Mouse (Mus musculus) frontal cortex, adult (tissue): ENCODE data around the gene Kcnma1.
A peak's percentile ranks its signal among the peaks of the same experiment; 100 is the strongest.

ENCODE experiments used
- ATAC-seq: cut with Nextera tagmentation; 2 replicates; pipeline ENCODE4 v1.9.2; 2017; ENCODE audit warnings: mild to moderate bottlenecking, moderate library complexity, mixed read lengths; ENCODE audit not compliant: low TSS enrichment

Kcnma1 gene

DNA sequence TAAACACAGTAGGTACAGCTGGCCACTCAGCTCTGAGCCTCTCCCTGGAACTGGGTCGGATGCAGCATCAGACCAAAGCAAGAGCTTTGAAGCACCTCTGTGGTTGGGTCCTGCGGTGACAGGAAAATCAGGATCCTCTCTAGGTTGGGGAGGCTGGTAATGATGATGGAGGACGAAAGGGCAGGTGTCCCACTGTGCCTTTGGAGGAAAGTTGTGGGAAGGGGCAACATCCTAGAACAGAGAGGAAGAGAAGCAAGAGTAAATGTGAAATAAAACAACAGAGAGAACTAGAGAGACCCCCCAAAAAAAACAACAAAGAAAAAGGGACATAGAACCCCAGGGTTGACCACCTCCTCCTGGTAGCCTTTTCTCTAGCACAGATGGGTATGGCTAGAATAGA is at the start of gene Kcnma1:
Gene Kcnma1, minus strand, starts transcription at position 101 of the 400 bp plus-strand sequence.
- ATAC-seq = no peak

DNA sequence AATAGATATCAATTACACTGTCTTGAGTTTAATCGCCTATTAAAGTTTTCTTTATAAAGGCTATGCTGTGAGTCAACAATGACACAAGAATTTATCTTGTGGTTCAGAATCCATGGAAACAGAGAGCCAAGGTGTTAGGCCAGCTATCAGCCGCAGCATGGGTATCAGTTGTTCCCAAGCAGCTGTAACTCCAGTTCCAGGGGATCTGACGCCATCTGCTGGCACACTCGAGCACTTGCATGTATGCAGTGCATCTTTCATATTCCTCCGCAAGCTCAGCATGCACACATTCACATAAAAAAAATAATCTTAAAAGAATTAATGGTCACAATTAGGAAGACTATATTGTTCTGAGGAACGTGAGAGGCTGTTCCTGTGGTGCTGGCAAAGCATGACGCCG is 45.5 kb upstream of the Kcnma1 start:
- peak; percentile 92 for ATAC-seq

DNA sequence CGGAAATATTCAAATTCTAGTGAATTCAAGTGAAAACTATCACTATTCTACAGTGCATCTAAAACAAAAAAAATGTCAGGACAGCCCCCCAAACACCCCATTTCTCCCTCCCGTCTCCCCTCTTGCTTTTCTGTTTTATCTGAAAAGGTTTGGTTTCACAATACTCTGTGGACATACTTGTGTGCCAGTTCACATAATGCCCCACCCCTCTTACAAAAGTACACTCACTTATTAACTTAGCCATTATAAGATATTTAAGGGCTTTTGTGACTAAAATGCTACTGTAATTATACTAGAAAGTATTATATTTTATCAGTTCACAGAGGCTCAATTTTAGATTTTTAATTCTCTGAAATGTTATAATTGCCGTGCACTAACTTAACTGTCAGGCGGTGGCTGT is 45.0 kb upstream of the Kcnma1 start:
- ATAC-seq = no peak

DNA sequence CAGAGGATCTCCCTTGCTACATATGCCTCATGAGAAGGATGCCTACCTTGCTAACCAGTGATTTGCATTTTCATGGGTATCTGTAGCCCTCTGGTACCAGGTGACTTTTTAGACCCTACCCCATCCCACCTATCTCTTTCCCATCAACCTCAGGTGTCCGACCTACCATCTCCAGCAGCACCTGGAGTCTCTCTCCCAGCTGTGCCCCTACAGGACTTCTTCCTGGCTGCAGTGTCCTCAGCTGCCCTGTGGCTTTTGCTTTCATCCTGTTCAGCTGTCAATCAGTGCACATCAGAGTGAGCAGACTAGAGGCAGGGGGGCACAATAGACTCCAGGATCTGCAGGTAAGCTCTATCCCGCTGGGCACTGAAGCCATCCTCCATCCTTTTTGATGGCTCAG is 37.5 kb upstream of the Kcnma1 start:
- no peak for ATAC-seq

DNA sequence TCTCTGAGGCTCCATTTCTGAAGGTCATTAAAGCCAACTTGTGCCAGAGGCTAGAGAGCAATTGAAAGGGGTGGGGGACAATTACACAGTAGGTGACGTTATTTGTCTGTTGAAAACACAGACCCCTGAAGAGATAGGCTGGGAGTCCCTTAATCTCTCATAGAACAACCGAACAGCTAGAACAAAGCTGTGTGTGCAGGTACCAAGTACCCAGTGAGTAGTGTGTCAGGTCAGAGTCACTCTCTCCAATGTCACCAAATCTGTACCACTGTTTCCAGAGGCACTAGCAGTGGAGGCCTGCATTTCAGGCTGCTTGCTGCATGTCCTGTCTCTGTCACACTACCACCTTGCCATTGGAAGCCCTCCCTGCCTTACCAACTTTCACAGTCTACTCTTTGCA is 22.3 kb upstream of the Kcnma1 start:
- no peak for ATAC-seq

DNA sequence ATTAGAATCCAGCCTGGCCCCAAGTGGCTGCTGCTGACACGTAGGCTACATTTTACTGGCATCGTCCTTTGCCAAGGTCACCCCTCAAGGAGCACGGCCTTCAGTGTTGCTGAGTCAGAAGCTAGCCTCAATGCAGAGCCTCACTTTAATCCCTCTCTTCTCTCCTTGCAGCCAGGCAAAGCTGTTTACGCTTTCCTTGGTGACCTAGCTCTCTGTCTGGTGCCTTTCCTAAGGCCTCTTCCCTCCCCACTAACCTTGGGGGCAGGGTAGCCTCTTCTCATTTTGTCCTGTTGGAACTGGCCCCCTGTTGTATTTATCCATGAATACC is 21.9 kb upstream of the Kcnma1 start:
- no peak for ATAC-seq

DNA sequence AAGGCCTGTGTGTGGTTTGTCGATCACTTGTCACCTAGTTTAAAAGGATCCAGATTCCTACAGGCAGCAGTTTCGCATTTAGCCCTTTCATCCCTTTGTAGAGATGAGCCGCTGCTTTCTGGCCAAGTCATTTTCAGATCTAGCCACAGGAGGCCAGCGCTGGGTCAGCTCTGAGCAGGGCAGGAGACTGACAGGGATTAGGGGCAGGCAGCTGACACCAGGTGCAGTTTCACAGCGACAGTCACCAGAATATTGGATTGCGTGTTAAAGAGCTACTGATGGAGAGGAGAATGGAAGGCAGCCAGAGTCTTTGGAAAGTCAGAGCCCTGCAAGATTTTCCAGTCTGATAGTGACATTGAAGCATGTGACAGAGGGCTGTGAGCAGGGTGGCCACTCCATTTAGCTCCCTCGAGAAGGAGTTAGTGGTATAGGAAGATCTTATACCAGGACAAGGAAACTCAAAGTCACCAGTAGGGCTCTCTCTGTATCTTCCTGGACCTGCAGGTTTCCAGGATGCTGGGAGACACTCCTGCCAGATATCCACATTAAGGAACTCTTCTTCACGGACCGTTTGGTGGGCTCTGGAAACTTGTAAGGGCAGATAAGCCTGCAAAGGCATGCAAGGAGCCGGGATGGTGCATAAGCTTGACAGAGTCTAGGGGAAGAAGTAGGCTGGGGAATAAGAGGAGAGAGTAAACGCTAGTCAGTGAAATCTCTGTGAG is 21.4 kb upstream of the Kcnma1 start:
- ATAC-seq = no peak

DNA sequence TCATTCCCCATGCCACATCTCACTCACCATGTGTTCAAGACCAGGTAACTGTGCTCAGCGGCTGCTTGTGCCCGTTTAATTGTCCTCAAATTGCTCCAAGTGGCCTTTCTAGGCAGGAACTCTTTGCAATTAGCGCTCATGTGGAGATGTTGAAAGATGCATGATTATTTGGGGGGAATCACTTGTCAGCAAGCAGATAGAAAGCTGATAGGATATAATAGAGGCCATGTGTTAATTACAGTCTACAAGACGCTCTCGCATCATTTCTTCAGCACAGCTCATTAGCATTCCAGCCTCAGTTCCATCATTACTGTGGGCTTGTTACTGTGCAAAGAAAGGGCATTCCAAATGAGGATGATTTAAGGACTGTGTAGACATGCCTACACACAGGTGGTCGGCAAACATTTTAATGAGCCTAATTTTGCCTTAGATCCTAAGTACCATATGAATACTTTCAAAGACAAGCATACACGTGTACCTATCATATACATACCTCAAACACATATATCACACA is 18.6 kb upstream of the Kcnma1 start:
- no peak for ATAC-seq

DNA sequence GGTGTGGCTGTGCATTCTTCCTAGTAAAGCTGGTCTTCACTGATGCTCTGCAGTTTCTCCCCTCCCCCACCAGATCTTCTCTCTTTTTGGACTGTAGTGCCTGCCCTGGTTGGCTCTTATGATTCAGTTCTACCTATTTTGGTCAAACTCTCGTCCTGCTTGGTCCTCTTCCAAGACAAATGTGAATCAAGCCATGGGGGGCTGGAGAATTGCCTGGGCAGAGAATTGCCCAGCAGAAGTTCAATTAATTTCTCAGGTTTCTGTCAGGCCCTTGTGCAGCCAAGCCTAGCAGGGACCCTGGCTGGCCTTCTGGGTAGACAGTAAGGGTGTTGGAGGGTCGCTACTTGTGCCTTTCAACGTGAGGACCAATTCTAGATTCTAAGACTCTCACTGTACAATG is 17.9 kb upstream of the Kcnma1 start:
- peak; percentile 2; the same call in 1 of the 2 replicates for ATAC-seq

DNA sequence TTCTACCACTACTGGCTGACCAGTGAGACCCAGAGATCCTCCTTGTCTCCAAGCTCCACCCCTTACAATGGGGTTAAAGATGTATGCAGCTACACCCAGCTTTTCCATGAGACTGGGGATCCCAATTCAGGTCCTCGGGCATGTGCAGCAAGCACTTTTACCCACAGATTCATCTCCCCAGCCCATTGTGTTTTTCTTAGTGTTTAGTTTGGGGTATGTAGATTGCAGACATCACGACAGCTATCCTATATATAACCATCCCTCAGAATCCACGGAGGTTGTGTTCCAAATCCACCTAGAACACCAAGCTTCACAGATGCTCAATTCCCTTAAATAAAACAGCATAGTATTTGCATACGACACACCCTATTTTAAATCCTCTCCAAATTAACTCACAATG is 6.4 kb upstream of the Kcnma1 start:
- peak; percentile 88 for ATAC-seq

DNA sequence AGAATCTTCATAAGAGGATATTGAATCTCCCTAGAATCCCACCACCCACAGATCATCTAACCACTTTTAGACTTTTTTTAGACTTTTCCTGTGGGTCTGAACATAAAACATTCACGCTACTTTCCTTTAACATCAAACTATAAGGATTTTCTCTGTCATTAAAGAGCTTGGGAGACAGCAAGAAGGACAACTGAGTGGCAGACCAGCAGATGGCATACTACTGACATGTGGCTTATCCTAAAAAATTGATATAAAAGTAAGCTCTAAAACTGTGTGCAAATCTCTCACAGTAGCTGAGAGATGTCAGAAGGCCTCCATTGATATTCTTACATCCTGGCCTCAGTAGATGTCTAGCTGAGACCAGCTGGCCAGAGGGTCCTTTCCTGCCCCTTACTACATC is 4.3 kb downstream of the Kcnma1 start:
- ATAC-seq = no peak

DNA sequence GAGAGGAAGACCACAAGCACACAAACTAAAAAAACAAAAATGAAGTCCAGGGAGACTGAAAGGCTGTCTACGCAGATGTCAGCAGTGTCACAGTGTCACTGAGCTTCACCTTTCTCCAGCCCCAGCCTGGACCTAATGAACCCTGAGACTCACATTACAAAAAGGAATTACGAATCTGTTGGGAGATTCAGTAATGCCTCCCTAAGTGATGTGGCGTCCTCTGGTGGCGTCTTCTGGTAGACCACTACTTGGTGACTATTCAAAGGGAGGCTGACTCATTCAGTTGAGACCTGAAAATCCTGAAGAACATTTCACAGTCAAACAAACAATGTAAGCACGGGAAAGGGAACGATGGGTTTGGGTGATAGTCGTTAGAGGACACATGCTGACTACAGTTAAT is 6.0 kb downstream of the Kcnma1 start:
- ATAC-seq = peak; percentile 32; the same call in 1 of the 2 replicates

DNA sequence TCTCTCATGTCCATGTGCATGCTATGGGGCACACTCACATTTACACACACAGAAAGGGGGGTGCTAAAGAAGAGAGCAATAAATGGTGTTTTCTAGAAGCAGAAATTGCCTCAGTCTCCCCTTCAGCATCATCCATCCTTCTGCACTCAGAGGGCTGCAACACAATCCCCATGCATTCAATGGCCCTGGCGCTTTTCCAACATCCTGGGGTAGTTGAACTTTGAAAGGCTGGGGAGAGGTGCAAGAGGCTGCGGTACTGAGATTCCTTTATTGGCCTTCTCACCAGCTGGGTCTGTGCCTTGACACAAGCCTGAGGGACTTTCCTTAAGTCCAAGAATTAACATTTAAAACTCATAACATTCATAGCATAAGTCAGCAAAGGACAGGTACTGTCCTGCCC is 8.0 kb downstream of the Kcnma1 start:
- ATAC-seq = no peak

DNA sequence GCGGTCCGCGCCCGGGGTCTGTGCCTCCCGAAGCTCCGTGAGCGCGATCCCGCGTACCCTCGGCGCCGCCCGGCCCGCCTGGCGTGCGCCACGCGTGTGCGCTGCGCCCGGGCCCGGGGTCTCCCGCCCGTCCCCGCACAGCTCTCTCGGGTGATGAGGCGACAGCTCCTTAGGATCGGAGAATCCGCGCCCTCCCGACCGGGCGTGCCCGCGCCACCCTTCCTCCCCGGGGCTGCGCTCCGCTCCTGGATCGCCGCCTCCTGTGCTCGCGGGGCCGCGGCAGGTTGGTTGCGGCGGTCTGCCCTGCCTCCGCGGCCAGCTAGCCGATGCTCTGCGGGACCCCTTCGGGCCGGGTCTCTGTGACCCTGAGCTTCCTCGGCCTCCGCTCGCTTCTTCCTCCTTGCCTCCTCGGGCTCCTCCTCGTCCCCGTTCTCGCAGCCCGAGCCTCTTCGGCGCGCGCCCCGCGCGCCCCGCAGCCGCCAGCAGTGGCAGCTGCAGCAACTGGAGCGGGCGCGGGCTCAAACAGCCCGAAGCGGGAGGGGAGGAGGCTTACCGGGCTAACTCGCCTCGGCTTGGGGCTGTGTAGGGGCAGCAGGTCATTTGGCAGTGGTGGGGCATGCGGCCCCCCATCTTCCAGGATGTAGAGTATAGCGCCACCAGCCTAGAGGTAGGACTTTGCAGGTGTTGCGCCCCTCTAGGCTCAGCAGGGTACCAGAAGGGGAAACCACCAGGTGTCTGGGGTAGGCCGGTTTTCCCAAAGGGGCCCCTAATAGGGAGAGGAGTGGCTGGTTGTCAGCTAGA is 9.6 kb downstream of the Kcnma1 start:
- ATAC-seq = peak; percentile 50

DNA sequence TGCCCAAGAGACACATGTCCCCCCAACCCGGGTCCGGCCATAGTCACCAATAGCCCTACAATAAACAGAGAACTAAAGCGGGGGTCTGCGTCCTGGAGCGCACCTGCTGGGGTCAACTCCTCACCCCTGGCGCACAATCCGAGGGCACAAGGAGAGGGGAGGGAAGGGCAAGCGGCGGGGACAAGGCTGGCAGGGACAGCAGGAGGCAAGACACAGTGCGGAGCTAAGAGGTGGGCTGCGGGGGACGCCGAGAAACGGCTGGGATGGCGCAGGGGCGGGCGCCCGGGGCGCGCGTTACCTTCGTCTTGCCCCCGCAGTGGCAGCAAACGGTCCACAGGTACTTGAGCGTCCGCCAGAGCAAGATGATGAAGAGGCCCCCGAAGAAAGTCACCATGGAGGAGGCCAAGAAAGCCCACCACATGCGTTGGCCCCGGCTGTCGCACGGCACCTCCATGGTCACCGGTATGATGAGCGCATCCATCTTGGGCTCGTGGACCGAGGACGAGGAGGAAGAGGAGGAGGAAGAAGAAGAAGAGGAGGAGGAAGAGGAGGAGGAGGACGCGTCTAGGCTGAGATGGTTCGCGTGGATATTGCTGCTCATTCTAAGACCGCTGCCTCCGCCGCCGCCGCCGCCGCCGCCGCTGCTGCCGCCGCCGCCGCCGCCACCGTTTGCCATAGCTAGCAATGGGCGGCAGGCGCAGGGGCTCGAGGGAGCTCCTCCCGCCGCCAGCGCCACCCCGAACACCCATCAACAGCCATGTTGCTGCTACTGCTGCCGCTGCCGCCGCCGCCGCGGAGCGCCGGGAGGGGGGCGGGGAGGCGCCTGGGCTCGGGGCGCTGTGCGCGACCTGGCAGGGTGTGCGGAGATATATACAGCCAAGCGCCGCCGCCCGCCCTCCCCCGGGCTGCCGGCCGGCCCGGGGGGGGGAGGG is 10.6 kb downstream of the Kcnma1 start:
- peak; percentile 31 for ATAC-seq

DNA sequence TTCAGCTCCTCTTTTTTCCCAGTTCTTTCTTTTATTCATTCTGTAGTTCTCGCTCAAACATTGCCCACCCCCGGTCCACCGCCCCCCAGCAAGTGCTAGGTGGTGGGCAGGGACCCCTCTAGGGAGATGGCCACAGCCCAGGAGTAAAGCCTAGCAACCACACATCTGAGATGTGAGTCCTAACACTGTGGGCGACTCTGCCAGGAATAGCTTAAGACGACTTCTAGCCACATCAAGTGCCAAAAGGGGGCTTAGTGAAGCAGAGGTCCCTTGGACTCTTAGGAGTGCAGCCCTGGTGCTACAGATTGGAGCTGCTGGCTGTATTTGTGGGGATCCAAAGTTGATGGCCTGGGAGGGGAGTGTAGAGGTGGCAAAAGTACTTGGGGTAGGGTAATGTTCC is 11.6 kb downstream of the Kcnma1 start:
- no peak for ATAC-seq

DNA sequence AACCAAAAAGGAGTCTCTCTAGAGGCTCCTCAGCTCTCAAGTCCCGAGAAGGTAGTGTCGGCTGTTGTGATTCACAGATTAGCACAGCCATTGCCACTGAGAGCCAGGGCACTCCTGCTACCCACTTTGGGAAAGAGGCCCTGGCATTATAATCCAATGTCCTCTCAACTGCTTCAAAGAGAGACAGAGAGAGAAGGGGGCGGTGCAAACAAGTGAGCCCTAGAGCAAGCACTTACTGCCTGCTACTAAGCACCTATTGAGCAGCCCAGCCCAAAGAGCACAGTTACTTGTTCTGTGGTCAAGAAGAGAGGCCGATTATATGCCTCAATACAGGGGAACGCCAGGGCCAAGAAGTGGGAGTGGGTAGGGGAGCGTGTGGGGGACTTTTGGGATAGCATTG is 16.4 kb downstream of the Kcnma1 start:
- no peak for ATAC-seq

DNA sequence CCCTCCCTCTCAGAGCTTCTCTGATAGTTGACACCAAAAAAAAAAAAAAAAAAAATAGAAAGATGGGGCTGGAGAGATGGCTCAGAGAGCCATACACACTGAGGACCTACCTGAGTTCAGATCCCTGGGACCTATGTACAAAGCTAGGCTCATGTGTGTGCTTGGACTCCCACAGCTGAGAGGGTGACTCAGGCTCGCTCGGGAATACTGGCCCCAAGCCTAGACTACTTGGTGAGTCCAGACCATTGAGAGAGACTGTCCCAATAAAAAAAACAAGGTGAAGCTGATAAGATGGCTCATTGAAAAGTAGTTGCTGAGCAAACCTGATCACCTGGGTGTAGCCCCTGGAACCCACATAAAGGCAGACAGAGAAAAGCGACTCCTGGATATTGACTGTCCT is 18.5 kb downstream of the Kcnma1 start:
- peak; percentile 42; the same call in 1 of the 2 replicates for ATAC-seq

DNA sequence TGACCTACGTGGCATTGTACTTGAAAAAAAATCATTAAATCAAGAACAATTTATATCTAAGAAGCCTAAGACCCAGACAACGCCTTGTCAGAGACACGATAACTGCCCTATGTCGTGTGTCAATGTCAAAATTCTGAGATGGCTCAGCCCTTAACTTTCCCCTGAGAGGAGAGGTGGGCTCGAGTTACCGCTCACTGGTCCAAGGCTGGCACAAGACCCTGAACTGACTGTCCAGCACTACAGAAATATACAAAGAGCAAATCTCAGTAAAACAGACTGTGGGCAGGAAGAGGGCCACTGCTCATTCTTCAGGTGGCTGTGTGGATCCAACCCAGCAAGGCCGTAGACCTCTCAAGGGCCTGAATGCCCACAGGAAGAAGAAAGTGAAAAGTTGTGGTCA is 23.4 kb downstream of the Kcnma1 start:
- no peak for ATAC-seq

DNA sequence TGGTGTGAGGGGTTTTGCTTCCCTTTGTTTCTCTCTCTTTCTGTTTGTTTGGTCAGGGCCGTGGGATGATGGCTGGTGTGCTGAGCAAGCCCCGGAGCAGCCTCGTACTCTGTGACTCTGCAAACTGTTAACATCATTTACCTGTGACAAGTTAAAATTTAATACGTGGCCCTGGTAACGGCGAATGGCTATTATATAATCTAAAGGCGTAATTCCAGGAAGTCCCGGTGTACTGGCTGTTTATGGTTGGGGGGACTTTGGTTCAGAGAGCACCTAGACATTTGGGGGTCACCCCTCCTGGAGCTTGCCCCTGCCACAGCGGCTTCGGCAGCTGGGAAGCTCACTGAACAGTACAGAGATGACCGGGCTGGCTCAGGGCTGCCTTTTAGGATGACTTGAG is 24.6 kb downstream of the Kcnma1 start:
- ATAC-seq = no peak

DNA sequence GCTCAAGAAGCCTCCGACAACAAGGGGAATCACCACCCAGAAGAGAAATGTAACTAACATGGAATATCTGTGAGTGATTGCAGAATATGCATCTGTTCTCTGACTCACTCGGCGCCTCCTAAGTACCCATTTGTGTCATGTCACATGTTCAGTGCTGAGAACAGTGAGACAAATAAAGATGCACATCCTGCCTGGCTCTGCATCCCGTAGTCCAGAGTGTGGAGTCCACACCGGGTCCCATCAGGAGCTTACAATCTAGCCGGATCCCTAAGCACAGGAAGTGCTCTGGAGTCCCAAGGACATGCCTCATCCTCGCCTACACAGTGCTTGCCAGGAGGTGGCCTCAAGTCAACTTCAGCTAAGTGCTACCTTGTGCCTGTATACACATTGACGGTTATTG is 32.1 kb downstream of the Kcnma1 start:
- ATAC-seq = peak; percentile 89

DNA sequence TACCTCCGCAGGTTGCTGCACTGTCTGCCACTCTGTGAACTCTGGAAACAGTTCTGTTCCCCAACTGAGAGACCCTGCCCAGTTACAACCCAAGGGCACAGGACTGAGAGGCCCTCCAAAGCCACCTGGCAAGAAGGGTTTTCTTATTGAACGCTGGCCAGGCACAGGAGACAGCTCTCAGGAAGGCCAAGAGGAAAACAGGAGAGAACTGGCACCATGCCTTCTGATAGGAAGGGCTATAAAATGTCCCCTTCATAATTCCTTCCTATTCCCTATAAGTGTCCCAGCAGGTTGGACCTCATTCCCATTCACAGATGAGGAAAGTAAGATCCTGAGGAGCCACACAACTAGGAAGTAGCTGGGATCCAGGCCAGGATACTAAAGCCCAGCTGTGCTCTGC is 39.6 kb downstream of the Kcnma1 start:
- ATAC-seq = no peak; the same call in 1 of the 2 replicates
